Mouse (Mus musculus): ENCODE data around the gene Eif4ebp2.
"Not testable (repeated sequence)": the region's sequence is repeated elsewhere in the genome, so short reads cannot be mapped to it uniquely, and the experiment has no call there.

Gene Eif4ebp2

DNA sequence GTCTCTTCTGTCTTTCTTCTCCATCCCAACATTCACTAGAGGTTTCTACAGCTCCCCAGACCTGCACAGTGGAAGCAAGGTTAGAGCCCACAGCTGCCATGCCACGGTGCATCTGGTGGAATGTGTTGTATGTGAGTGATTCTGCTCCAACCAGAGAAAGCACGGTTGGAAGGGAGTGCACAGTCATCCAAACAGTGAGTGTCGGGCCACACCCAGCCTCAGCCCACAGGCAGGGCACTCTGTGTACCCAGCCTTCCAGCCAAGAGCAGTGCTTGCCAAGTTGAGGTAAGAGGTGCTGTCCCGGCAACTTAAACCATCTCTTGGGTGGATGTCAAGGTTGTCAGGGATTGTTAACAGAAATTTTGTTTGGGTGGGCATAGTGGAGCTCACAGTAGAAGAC lies 12.5 kb upstream of the Eif4ebp2 start:
- no peak for DNase-seq

DNA sequence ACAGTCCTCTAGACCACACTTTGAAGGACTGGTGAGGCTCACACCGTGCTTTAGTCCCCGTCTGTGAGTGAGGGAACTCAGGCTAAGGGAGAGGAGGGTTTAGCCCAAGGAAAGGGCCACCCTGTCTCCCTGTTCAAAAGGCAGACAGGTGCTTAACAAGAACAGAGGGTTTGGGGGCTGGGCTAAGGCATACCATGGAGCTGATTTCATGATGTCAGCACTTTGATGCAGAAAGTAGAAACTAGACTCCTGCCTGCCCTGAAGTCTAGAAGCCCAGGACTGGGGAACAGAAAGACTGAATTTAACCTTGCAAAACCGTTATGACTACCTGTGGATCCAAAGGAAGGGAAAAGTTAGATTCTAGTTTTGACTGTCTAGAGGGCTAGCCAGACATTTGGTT lies 4.7 kb upstream of the Eif4ebp2 start:
- DNase-seq: no peak

DNA sequence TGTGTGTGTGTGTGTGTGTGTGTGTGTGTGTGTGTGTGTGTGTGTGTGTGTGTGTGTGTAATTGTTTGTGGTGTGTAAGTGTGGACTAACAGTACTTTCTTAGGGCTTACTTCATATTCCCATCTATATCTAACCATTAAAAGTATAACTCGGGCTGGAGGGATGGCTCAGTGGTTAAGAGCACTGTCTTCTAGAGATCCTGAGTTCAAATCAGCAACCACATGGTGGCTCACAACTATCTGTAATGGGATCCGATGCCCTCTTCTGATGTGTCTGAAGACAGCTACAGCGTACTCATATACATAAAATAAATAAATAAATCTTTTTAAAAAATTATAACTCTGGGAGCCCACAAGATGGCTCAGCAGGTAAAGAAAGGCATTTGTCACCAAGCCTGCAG lies 710 bp upstream of the Eif4ebp2 start:
- not testable (repeated sequence) for DNase-seq

DNA sequence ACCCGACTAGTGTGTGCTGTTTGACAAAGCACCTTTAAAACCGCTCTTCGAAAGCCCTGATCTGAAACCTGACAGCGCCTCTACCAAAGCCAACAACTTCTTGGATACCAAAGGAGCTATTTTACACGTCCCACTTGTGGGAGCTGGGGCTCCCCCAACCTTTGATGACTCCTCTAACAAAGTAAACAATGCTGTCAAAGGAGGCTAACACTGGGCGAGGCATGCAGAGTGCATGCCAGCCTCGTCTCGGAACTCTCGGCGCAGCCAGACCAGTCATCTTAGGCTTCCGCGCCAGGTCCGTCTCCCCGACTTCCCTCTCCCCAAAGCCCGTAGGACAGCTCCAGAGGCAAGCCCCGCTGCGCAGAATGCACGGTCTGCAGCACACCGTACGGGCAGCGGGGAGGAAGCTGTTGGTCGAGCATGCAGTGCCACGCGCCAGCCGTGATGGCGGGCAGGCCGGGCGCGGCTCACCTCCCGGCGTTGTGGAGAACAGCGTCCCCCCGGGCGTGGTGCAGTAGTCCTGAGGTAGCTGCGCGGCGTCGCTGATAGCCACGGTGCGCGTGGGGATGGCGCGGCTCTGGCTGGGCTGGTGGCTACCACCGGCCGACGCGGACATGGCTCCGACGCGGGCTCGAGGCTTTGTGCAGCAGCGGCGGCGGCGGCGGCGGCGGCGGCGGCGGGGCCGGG lies 387 bp downstream of the Eif4ebp2 start:
- DNase-seq: peak; percentile 50

DNA sequence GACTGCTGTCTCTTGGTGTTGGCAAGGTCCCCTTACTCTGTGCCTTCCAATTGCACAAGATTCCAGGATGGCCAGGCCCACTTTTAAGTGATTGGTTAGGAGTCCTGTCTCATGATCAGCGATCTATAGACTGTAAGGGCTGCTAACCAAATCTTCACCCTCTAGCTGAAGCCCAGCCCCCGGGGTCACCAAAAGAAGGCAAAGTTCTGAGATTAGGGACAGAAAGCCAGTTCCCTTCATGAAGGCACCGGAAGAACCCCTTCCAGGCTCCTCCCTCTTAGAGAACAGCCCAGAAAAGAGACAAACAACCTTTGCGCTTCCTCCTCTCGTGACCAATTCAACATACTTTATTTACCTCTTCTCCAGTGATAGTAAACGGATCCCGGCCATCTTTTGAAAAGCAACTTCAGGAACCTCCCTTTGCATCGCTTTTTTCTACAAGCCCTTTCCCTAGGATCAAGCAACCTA lies 964 bp downstream of the Eif4ebp2 start:
- peak; percentile 40 for DNase-seq

DNA sequence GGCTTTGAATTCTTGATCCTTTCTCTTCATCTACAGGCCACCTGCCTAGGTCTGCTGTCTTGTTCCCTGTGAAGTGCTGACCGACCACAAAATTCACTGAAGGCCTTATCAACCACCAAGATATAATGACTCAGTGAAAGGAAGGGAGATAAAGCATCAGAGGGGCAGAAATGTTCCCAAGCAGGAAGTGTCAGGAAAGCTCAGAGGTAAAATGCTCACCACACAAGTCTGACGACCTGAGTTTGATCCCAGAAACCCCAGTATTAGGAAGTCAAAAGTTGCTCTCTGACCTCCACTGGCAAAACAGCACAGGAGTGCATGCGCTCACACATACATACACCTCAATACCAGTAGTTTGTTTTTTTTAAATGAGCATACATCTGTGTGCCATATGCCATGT lies 3.6 kb downstream of the Eif4ebp2 start:
- no peak for DNase-seq

DNA sequence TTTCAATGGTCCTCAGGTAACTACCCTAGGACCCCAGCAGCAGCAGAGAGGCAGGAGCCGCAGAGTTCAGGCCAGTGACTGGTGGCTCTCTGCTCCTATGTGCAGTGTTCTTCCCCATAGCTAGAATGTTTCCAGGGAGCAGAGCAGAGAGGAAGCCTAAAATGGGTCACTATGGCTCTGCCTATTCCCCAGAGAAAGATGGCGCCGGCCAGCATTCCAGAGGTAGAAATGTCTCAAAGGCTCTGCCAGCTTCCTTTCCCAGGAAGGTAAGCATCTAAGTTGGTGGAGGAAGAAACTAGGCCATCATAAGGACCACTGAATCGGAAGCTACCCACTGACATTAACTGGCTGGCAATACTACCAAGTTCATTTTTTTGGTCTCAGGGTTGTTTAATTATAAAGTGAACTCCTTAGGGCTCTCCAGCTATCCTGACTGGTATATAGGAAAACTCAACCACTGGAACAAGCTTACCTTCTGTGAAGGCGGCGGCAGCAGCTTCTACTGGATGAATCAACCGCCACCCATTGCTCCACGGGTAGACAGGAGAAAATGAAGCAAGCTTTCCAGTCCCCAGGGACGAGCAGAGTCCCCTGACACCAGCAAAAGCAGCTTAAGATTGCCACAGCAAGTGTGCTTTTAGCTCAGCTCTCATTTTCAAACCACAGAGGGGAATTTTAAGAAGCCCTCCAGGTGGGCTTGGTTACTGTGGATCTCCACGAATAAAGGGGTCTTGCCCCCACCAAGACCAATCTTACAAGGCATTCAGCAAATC lies 4.7 kb downstream of the Eif4ebp2 start:
- no peak for DNase-seq

DNA sequence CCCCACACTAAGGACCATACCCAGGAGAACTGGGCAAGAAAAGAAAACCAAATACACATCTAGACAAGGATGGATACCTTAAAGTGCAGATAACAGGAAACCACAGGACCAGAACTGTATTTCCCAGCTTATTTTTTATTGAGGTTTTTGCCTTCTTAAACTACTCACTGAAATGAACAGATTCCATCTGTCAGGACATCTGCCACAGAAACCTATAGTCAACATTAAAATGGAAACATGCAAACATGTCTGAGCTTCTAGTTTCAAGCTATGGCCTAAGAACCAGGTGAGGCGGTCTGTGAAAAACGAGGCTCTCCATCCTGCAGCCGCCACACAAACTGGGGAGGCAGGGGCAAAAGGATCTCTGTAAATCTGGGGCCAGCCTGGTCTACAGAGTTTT lies 7.4 kb downstream of the Eif4ebp2 start:
- DNase-seq: no peak

DNA sequence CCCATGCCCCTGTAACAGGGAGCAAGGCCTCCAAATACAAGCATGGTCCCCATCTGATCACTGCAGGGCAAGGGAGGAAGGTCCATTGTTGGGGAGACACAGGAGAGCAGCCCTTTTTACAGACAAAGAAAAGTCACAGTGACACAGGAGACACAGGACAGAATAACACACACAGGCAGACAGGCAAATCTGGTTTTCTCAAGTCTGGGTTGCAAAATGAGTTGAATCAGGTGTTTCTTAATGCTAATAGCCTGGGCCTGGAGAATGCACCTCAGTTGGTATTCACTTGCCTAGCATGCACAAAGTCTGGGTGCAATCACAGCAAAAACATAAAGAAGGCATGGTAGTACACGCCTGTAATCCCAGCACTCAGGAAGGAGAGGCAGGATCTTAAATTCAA lies 8.6 kb downstream of the Eif4ebp2 start:
- no peak for DNase-seq

DNA sequence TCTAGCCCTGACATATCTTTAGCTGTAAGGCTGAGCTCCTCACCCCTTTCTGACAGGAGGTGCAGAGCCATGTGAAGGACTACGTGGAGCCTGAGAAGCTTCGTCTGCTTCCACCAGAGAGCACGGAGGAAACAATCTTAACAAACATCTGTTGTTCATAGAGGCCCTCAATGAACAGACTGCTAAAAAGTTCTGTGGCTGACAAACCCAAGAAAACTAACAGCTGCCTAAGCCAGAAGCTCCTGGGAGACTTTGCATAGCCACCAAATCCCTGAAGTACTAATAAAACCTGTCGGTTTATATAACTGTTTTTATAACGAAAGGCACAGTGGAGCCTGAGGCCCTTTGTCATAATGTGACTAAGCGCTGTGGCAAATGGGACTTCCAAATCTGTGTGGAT lies 9.0 kb downstream of the Eif4ebp2 start:
- DNase-seq: no peak

DNA sequence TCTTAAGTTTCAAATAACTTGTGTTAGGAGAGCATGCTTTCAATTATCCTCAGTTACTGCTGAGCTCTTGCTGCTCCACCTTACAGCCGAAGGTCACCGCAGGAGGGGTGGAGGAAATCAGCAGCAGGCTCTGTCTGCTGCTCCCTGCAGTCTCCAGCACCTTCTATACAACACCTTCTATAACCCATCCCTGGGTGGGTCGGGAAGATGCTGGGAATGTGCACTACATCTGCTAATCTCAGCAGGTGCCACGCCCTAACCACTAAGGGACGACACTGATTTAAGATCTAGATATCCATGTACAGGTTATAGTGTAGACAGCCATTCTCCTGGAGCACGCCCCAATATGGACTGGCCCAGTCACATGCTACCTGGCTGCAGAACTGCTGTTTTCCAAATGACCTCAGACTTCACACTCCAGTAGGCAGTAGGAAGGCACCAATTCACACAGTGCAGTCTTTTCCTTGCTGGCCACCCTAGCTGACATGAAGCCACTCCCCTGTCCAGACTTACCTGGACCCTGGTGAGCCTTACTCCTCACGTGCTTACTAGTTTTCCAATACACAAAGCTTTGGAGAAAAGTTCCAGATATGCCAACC lies 12.2 kb downstream of the Eif4ebp2 start:
- DNase-seq: no peak

DNA sequence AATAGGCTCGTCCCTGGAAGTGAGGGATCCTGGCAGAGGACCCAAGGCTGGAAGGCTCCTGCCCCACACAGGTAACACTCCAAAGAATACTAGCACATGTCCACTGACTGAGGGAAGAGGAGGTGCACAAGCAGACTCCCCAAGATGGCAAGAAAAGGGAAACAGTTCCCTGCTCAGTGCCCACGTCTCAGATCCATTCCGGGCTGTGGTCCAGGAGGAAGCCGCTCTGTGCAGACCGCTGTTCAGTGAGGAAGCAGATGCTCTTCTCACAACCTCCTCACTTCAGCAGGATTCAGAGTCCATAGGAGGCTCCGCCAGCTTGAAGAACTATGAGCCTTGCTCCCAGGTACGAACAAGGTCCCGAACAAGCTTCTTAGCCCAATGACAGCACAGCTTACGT lies 21.1 kb downstream of the Eif4ebp2 start:
- no peak for DNase-seq

DNA sequence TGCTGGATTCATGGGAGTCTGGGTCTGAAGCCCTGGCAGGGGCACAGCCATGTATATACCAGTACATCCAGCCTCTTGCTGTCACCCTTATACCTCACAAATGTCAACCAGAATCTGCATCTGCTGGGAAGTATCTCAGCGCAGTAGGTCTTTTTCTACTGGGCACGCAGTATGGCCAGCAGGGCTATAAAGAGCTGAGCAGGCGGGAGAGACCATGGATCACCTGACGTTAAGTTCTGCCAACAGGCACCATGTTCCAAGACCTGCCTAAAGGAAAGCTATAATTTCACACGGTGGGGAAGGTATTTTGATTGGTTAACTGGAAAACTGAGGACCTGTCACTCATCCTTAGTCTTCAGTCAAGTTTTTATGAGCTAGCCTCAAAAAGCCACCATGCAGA lies 23.4 kb downstream of the Eif4ebp2 start:
- DNase-seq: no peak

DNA sequence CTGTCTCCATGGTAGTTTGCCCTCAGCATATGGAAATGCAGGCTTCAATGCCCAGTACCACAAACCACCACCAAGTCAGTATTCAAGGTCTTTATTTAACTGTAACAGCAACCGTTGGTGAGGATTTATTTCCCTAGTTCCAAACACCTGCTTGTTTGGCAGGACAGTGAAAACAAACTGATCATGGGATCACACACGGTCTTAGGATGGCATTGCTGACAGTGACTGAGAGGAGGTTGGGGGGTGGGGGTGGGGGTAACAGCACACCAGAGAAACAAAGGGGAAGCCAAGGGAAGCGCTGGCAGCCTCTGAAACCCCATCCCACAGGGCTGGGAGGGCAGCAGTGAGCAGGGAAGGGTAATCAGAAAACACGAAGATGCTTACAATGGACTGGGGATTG lies 24.0 kb downstream of the Eif4ebp2 start:
- DNase-seq: no peak

DNA sequence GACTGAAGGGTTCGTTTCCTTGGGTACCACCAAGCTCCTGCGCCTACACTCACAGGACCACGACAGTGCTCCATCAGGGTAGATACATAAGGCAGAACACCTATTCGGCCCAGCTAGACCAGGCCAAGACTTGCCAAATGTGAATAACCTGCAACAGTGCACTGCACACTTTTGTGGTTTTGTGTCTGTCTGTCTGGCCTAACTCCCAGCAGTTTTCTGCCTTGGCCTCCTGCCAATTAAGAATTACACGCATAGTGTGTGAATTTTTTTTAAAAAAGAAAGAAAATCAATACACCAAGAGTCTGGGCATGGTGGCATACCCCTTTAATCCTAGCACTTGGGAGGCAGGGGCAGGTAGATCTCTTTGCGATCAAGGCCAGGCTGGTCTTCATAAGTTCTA lies 24.5 kb downstream of the Eif4ebp2 start:
- no peak for DNase-seq

DNA sequence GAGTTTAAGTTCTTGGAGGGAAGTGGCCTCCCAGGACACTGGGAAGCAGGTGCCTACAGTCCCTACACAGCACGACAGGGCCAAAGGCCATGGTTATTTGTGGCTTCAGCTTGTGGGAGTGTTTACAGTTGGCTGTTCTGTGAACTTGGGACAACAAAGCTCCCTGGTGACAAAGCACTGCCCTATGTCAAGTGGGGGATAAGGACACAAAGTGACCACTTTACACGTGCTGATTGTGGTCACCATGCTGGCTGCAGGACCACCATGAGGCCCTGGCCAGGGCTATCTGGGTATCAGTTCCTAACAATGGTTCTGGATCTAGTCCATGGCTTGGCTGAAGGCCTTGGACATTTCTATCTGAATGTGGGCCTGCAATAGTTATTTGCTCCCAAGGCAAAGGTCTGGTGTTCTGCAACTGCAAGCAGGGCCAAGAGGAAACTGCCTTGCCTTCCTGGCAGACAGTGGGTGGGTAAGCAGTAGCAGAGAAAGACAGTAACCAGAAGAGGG lies 26.2 kb downstream of the Eif4ebp2 start:
- no peak for DNase-seq

DNA sequence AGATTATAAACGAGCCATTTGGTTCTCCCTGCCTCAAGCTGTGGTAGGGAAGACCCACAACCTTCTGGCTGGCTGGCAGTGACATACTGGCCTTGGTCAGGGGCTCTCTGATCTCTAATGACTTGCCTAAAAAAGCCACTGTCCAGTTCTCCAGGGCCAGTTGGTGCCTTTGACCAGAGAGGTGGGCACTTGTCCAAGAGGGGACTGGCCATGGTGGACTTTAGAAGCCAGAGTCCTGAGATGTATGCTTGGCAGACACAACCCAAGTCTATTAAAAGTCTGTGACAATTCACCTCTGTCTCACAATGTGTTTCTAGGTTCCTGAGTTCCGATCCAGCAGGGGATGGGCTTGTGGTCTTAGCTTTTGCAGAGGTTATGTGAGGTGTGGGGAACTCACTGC lies 27.4 kb downstream of the Eif4ebp2 start:
- no peak for DNase-seq

DNA sequence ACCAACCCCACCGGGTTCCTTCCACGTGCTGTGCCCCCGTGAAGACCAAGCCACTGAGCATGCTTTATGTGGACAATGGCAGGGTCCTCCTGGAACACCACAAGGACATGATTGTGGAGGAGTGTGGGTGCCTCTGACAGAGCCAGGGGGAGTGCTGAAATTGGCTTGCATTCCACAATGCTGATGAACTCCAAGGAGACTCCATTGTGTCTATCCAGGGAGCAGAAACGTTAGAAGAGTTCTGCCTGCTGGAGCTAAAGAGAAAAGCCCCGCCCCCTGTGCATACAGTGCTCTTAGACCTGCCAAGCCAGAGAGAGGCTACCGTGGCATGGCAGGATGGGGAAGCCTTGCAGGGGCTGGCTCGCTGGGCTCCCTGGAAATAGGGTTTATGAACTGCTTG lies 28.0 kb downstream of the Eif4ebp2 start:
- no peak for DNase-seq

DNA sequence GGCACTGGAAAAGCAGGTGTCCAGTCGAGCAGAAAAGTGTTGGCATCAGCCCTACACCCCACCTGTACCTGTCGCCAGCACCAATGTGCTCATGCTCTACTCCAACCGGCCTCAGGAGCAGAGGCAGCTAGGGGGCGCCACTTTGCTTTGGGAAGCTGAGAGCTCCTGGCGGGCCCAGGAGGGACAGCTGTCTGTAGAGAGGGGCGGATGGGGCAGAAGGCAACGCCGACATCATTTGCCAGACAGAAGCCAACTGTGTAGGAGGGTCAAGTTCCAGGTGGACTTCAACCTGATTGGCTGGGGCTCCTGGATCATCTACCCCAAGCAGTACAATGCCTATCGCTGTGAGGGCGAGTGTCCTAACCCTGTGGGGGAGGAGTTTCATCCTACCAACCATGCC lies 29.2 kb downstream of the Eif4ebp2 start:
- DNase-seq: peak; percentile 46

DNA sequence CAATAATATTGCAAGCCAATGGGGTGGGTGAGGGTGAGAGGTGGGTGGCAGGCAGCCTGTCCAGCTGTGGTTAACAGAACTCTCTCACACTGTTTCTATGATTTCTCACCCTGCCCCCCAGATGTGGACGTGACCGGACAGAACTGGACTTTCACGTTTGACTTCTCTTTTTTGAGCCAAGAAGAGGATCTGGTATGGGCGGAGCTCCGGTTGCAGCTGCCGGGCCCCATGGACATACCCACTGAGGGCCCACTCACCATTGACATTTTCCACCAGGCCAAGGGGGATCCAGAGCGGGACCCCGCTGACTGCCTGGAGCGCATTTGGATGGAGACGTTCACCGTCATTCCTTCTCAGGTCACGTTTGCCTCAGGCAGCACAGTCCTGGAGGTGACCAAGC lies 29.6 kb downstream of the Eif4ebp2 start:
- DNase-seq: no peak

DNA sequence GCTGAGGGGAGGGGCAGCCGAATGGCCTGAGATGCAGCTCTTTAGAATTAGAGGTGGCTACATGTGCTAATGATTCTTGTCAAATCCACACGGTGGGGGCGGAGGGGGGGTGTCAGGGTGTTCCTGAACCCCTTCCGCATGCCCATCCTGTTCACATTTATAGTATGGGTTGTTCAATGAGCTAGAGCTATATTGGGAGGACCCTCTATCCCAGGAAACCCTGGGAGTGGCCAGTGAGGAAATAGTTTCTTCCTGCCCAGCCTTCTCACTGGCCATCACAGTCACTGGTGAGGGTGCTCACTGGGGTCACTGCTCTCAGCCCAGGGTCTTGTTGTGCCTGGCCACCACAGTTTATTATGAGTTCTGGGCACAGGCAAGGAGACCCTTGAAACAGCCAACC lies 32.5 kb downstream of the Eif4ebp2 start:
- DNase-seq: no peak

DNA sequence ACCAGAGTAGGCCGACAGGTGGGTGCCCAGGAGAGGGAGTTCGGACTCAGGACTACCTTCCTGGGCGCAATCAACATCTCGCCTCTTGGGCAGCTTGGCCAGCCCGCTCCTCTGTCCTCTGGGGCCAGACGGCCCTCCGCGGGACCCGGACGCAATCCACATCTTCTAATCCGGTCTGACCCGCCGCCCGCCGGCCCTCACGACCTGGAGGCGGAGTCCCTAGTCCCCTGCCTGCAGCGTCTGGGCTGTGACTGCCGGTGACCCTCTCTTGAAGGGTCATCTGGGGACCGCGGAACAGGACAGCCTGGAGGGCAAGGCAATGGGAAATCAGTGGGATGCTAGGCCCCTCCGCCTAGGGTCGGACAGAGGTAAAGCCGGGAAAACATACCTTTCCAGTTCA lies 33.3 kb downstream of the Eif4ebp2 start:
- DNase-seq: no peak

DNA sequence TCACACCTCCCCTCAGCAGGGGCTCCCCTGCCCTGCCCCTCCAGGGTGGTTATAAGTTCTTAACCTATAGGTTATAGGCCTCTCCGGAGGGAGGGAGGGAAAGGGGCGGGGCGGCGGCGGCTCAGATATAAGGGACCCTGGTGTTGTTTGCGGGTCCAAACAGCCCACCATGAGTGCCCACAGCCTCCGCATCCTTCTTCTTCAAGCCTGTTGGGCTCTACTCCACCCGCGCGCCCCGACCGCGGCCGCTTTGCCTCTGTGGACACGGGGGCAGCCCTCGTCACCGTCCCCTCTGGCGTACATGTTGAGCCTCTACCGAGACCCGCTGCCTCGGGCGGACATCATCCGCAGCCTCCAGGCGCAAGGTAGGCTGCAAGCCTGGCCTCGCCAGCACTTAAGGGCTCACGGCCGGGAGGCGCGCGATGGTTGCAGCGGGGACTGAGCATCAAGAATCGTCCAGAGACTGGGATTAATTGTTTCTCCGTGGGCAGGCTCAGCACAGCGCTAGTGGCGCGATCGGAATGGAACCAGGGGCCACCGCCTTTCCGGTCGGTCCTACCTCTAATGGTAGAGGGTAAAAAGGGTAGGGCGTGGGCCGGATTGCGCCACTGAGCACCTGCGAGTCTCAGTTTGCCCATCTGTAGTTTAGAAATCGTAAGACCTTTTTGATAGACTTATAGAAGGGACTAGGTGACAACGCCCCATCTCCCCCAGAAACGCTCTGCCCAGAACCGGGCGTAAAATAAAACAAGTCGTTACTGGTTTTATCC lies 34.1 kb downstream of the Eif4ebp2 start:
- DNase-seq: no peak
